Mouse (Mus musculus) midbrain, embryonic 15.5 days (tissue): Measurements from ENCODE around the gene Depdc5. TPM values are rescaled to one million over a fixed set of nuclear protein-coding genes. Genes with fewer than 3 reads are reported as not detected.

Experiments
- ATAC-seq: fragments of 200-750 bp; cut with Nextera tagmentation; replicated peaks from 2 replicates; pipeline ENCODE4 v1.8.0; 2017; ENCODE audit warnings: moderate TSS enrichment
- H3K27ac ChIP-seq: fragments of 300-500 bp; sonication (generic); 2 replicates; pipeline ENCODE4 v1.5.1; 2015; ENCODE audit warnings: mild to moderate bottlenecking, inconsistent platforms
- H3K27me3 ChIP-seq: fragments of 300-500 bp; sonication (generic); replicated peaks from 2 replicates; pipeline ENCODE4 v1.6.1; 2015; ENCODE audit warnings: inconsistent platforms
- H3K36me3 ChIP-seq: fragments of 300-500 bp; sonication (generic); replicated peaks from 2 replicates; pipeline ENCODE4 v1.6.1; 2015; ENCODE audit warnings: inconsistent platforms
- H3K4me1 ChIP-seq: fragments of 300-500 bp; sonication (generic); 2 replicates; pipeline ENCODE4 v1.6.1; 2015; ENCODE audit warnings: inconsistent platforms
- H3K4me2 ChIP-seq: fragments of 300-500 bp; sonication (generic); 2 replicates; pipeline ENCODE4 v1.6.1; 2015; ENCODE audit warnings: inconsistent platforms, mild to moderate bottlenecking, moderate library complexity
- H3K4me3 ChIP-seq: fragments of 300-500 bp; sonication (generic); 2 replicates; pipeline ENCODE4 v1.5.1; 2015; ENCODE audit warnings: mild to moderate bottlenecking, inconsistent platforms
- H3K9ac ChIP-seq: fragments of 300-500 bp; sonication (generic); 2 replicates; pipeline ENCODE4 v1.6.1; 2015; ENCODE audit warnings: mild to moderate bottlenecking, inconsistent platforms
- H3K9me3 ChIP-seq: fragments of 300-500 bp; sonication (generic); 2 replicates; pipeline ENCODE4 v1.6.1; 2016; ENCODE audit warnings: inconsistent platforms
- WGBS: fragments of 180-500 bp; shearing (Covaris S2); methylation state at CpG from one replicate; pipeline ENCODE4 v1.1.7; 2015; ENCODE audit warnings: mixed read lengths; 5-methylcytosine and 5-hydroxymethylcytosine counted together
- polyA plus RNA-seq: library from polyadenylated mRNA; unstranded; fragments of >200 nt; fragmentation: Nextera tagmentation; extraction: Ambion mirVana; gene quantifications from 2 replicates; pipeline ENCODE4 v1.2.1, GENCODE M21; 2015

Gene Depdc5
- polyA plus RNA-seq, 1 experiment from 2014 or later, result 33.5 TPM

- H3K9ac ChIP-seq, result no peak overlapping the region
- 0 out of 2 replicates have a peak overlapping the region, but pooled peaks have one; percentile 17 for H3K27ac ChIP-seq
- 0 out of 2 replicates have a peak, but pooled peaks cover 4% of the 10 kb centered on the region for H3K4me1 ChIP-seq
- no peaks in the 10 kb centered on the region for H3K9me3 ChIP-seq
- peaks cover 7% of the 10 kb centered on the region; the same call in 1 of the 2 replicates for H3K36me3 ChIP-seq
- H3K27me3 ChIP-seq, result no peaks in the 10 kb centered on the region
- H3K4me3 ChIP-seq, result no peak overlapping the region
- H3K4me2 ChIP-seq, result no peak overlapping the region
- WGBS, result 65% methylated on average over 1 of the region's 1 CpGs
- ATAC-seq, result peak; percentile 43; the same call in 1 of the 2 replicates
These were observed 124.4 kb downstream of the Depdc5 start for GRCm38 (mm10) chr5:32987873-32988272.

- no peaks in the 10 kb centered on the region for H3K27me3 ChIP-seq
- no peak overlapping the region for H3K4me3 ChIP-seq
- H3K27ac ChIP-seq, result no peak overlapping the region
- no peaks in the 10 kb centered on the region for H3K9me3 ChIP-seq
- H3K4me2 ChIP-seq, result no peak overlapping the region
- 0 out of 2 replicates have a peak, but pooled peaks cover 4% of the 10 kb centered on the region for H3K4me1 ChIP-seq
- H3K36me3 ChIP-seq, result no peaks in the 10 kb centered on the region
- no peak for ATAC-seq
- WGBS, result 75% methylated on average over 13 of the region's 13 CpGs
- no peak overlapping the region for H3K9ac ChIP-seq
These were observed 126.6 kb downstream of the Depdc5 start for GRCm38 (mm10) chr5:32989959-32990640.

GRCm38 (mm10) chr5:32991152-32991551 is 127.7 kb downstream of the Depdc5 start:
- 80% methylated on average over 8 of the region's 8 CpGs for WGBS
- H3K4me1 ChIP-seq, result peaks cover under 1% of the 10 kb centered on the region; the same call in 1 of the 2 replicates
- 0 out of 2 replicates have a peak, but pooled peaks have one; percentile 8 for ATAC-seq

DNA sequence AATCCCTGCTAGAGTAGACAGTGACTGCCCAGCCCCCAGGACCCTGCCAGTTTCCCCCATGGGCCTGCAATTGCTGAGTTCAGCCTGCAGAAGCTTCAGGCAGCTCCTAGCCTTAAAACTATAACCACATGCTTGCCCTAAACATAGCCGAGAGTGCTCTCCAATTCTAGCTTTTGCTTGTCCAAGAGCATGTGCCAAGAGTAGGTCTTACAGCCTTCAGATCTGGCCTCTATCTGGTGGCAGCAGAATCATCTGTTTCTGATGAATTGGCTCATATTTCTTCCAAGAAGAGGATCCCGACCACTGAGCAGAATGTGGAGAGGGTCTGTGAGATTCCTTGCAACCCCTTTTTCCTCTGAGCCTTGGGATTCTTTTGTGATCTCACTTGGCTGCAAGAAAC is 131.0 kb downstream of the Depdc5 start:
- peaks cover 10% of the 10 kb centered on the region for H3K4me1 ChIP-seq
- no peak for ATAC-seq
- 0 out of 2 replicates have a peak, but pooled peaks cover 3% of the 10 kb centered on the region for H3K27me3 ChIP-seq
- no peaks in the 10 kb centered on the region for H3K9me3 ChIP-seq
- WGBS, result 64% methylated on average over 2 of the region's 2 CpGs
- H3K4me2 ChIP-seq, result no peak overlapping the region
- H3K27ac ChIP-seq, result no peak overlapping the region
- no peak overlapping the region for H3K4me3 ChIP-seq
- H3K9ac ChIP-seq, result no peak overlapping the region
- H3K36me3 ChIP-seq, result no peaks in the 10 kb centered on the region

More at GRCm38 (mm10) chr5:32991152-32991551, 127.7 kb downstream of the Depdc5 start:
- no peaks in the 10 kb centered on the region for H3K36me3 ChIP-seq
- H3K27ac ChIP-seq, result no peak overlapping the region
- no peaks in the 10 kb centered on the region for H3K27me3 ChIP-seq
- no peak overlapping the region for H3K4me2 ChIP-seq
- no peak overlapping the region for H3K4me3 ChIP-seq
- no peak overlapping the region for H3K9ac ChIP-seq
- no peaks in the 10 kb centered on the region for H3K9me3 ChIP-seq

DNA sequence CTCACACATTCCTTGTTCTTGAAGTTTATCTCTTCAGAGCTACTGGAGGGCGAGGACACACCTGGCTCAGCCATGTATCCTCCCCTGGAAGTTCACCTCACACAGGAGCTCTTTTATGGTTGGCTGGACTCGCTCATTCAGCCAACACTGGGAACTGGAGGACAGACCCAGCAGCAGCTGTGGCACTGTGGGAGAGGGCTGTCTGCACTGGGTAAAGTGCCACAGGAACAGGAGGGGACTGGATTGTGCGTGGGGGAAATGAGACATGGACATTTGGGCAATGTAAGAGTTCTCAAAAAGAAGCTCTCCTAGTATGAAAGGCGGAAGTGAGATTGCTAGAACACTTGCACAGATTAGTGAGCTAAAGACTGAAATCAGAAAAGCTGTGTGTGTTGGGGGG is 132.3 kb downstream of the Depdc5 start:
- Histone ChIP-seq H3K9ac (no peak overlapping the region), H3K9me3 (no peaks in the 10 kb centered on the region), H3K36me3 (no peaks in the 10 kb centered on the region), H3K27ac (no peak overlapping the region), H3K4me3 (no peak overlapping the region), H3K27me3 (0 out of 2 replicates have a peak, but pooled peaks cover 3% of the 10 kb centered on the region), H3K4me1 (peaks cover 10% of the 10 kb centered on the region), H3K4me2 (no peak overlapping the region)
- WGBS, result 85% methylated on average over 4 of the region's 4 CpGs
- no peak for ATAC-seq

DNA sequence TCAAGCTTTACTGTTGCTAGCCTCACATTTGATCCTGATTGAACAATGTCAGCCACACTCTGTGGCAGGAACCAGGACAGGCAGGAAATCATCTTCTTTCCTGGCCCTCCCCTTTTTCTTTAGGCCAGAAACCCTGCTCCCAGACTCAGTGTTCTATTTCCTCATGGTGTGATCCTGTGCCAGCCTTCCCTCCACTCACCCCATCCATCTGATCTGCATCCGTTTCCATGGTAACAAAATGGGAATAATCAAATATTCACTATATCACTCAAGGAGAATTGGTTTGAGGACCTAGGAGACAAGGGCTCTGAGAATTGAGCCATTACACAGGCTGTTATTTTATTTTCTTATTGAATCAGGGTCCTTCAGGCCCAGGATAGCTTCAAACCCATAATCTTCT is 133.1 kb downstream of the Depdc5 start:
- ATAC-seq, result peak; percentile 64
- Histone ChIP-seq H3K9me3 (no peaks in the 10 kb centered on the region), H3K36me3 (no peaks in the 10 kb centered on the region), H3K4me2 (no peak overlapping the region), H3K27ac (peak overlapping the region; percentile 61), H3K4me1 (peaks cover 10% of the 10 kb centered on the region), H3K4me3 (no peak overlapping the region), H3K9ac (no peak overlapping the region), H3K27me3 (0 out of 2 replicates have a peak, but pooled peaks cover 3% of the 10 kb centered on the region)
- 93% methylated on average over 1 of the region's 1 CpGs for WGBS

DNA sequence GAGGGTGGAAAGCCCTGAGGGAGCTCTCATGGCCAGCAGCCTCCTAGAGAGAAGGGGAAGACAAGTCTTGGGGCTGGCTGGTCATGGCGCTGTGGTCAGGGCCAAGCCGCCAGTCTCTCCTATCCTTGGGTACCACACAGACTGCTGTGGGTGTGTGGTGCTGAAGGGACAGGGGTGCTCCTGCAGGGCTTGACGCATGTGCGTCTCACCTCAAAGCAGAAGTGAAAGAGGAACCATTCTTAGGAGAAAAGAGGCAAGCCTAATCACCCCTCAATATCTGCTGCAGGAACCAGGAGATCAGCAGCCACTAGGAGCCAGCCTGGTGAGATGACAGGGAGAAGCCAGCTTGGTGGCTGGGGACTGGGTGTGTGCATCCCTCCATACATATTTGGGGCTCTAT is 134.2 kb downstream of the Depdc5 start:
- no peak overlapping the region for H3K9ac ChIP-seq
- no peak overlapping the region for H3K4me3 ChIP-seq
- 0 out of 2 replicates have a peak, but pooled peaks have one; percentile 25 for ATAC-seq
- 0 out of 2 replicates have a peak, but pooled peaks cover 3% of the 10 kb centered on the region for H3K27me3 ChIP-seq
- no peak overlapping the region for H3K27ac ChIP-seq
- 69% methylated on average over 4 of the region's 4 CpGs for WGBS
- H3K36me3 ChIP-seq, result no peaks in the 10 kb centered on the region
- no peaks in the 10 kb centered on the region for H3K9me3 ChIP-seq
- H3K4me2 ChIP-seq, result no peak overlapping the region
- H3K4me1 ChIP-seq, result peaks cover 10% of the 10 kb centered on the region

DNA sequence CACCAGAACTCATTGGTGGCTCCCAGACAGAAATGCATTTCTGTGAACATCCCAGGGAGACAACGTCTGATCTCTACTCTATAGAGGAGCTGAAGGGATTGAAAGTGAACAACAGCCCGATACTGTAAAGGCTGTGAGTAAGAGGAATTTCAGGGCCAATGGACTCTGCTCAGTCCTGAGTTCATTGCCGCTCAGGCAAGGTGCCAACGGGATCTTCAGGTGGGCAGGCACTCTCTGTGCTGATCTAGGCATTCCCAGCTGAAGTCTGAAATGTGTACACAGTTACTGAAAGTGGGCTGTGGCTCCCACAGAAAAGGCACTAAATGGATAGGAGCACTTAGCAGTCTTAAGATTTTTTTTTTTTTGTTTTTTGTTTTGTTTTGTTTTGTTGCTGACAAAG is 135.3 kb downstream of the Depdc5 start:
- H3K4me3 ChIP-seq, result no peak overlapping the region
- WGBS, result 83% methylated on average over 4 of the region's 4 CpGs
- H3K9me3 ChIP-seq, result no peaks in the 10 kb centered on the region
- H3K27ac ChIP-seq, result no peak overlapping the region
- no peaks in the 10 kb centered on the region for H3K36me3 ChIP-seq
- H3K4me2 ChIP-seq, result no peak overlapping the region
- no peak for ATAC-seq
- 0 out of 2 replicates have a peak, but pooled peaks cover 3% of the 10 kb centered on the region for H3K27me3 ChIP-seq
- peaks cover 10% of the 10 kb centered on the region for H3K4me1 ChIP-seq
- H3K9ac ChIP-seq, result no peak overlapping the region

DNA sequence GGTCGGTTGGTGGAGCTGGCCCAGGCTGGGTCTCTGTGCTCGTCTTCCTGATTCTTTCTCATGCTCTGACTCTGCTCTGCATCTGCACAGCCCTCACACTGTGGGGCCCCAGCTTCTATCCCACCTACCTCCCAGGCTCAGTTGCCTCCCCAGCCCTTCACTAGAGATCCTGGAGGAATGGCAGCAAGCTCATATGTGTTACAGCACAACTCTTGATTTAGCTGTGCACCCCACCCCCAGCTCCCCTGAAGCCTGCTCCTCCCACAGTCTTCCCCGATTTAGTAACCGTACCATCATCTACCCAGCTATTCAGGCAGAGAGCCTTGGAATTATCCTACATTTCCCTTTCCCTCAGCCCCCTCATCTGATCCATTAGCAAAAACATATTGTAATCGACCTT is 137.6 kb downstream of the Depdc5 start:
- Histone ChIP-seq H3K27me3 (0 out of 2 replicates have a peak, but pooled peaks cover 3% of the 10 kb centered on the region), H3K4me1 (peaks cover 23% of the 10 kb centered on the region), H3K36me3 (no peaks in the 10 kb centered on the region), H3K4me3 (no peak overlapping the region), H3K27ac (no peak overlapping the region), H3K9ac (no peak overlapping the region), H3K4me2 (no peak overlapping the region), H3K9me3 (no peaks in the 10 kb centered on the region)
- no peak for ATAC-seq
- 87% methylated on average over 5 of the region's 5 CpGs for WGBS

GRCm38 (mm10) chr5:33002781-33003180 is 139.3 kb downstream of the Depdc5 start:
- WGBS, result 89% methylated on average over 5 of the region's 5 CpGs

GRCm38 (mm10) chr5:33003500-33003899 is 140.0 kb downstream of the Depdc5 start:
- WGBS, result 77% methylated on average over 6 of the region's 6 CpGs
- no peak overlapping the region for H3K4me3 ChIP-seq
- no peaks in the 10 kb centered on the region for H3K9me3 ChIP-seq
- no peak for ATAC-seq
- no peaks in the 10 kb centered on the region for H3K36me3 ChIP-seq
- no peak overlapping the region for H3K9ac ChIP-seq
- H3K4me2 ChIP-seq, result no peak overlapping the region
- H3K27ac ChIP-seq, result no peak overlapping the region
- no peaks in the 10 kb centered on the region for H3K27me3 ChIP-seq
- H3K4me1 ChIP-seq, result peaks cover 28% of the 10 kb centered on the region

More at GRCm38 (mm10) chr5:33002781-33003180, 139.3 kb downstream of the Depdc5 start:
- Histone ChIP-seq H3K27me3 (no peaks in the 10 kb centered on the region), H3K4me2 (no peak overlapping the region), H3K9me3 (no peaks in the 10 kb centered on the region), H3K4me1 (peaks cover 28% of the 10 kb centered on the region), H3K9ac (no peak overlapping the region), H3K36me3 (no peaks in the 10 kb centered on the region), H3K27ac (no peak overlapping the region), H3K4me3 (no peak overlapping the region)
- ATAC-seq, result no peak

DNA sequence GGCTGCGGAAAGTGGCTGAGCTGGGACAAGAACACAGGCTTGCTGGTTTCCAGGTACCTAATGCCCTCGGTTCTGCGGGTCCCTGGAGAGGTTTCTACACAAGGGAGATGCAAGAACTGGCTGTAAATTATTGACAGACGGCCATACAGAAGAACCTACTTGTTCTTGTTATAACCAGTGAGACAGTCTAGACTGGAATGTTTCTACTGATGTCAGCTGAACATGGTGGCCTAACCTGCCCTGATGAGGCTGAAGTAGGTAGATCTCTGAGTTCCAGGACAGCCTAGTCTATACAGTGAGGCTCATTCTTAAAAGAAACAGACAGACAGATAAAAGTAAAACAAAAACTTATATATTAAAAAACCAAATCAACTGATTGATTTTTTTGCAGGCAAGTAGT is 140.6 kb downstream of the Depdc5 start:
- Histone ChIP-seq H3K36me3 (no peaks in the 10 kb centered on the region), H3K27me3 (no peaks in the 10 kb centered on the region), H3K9me3 (no peaks in the 10 kb centered on the region), H3K4me2 (no peak overlapping the region), H3K4me1 (peaks cover 28% of the 10 kb centered on the region), H3K4me3 (no peak overlapping the region), H3K9ac (no peak overlapping the region), H3K27ac (no peak overlapping the region)
- WGBS, result 77% methylated on average over 4 of the region's 4 CpGs
- ATAC-seq, result no peak
